In the genomic region with DNA sequence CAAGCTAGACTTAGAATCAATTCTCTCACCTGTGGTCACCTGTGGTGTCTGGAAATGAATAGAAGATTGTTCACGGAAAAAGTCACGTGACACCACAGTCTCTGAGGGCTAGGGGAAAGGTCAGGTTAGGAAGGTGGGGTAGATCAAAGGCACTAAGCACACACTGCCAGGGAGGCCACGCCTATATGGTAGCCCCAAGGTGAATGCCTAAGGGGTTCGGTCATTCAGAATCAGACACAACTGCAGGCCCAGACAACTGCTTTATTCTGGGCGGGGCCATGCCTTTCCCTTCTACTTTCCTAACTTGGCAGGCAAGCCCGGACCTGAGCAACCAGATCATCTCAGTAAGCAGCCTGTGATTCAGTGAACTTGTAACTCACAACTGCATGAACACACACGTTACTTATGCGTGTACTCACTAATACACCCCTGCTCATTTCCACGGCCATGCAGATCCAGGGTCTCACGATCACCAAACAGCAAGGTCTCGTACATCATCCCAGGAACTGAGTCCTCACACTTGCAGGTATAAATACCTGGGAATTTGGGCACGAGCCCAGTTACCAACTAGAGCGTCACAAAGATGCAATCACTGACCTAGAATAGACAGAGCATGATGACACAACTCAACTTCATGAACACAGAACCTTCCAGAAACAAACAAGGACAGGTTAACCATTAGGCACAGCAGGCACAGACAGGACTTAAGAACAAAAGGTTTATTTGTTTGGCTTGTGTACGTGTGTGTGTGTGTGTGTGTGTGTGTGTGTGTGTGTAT, we compare ENCODE assay signal across 9 mouse cellular contexts. TPM values are rescaled to one million over a fixed set of nuclear protein-coding genes. Genes with fewer than 3 reads are reported as not detected.
DNase-seq lines count a peak whose midpoint lies in the region; ATAC-seq and TF ChIP-seq lines count a peak whose summit lies in the region.
"Had no signal": no experiment of that assay in that cellular context is flagged by ENCODE, and none has a peak within 500 bp of the region (broad histone marks: within the 10 kb centered on the region; RNA-seq: fewer than 3 reads in every experiment).

No protein-coding gene starts in this region.

- peaks cover 46% of the 10 kb centered on the region for H3K36me3 ChIP-seq in hindbrain, embryonic 10.5 days
- H3K36me3 ChIP-seq in hindbrain, embryonic 13.5 days: peaks cover 43% of the 10 kb centered on the region
- H3K36me3 ChIP-seq in E14TG2a.4 (ENCODE audit: insufficient read depth, low read length): peaks cover 38% of the 10 kb centered on the region
- peaks cover 50% of the 10 kb centered on the region for H3K36me3 ChIP-seq in embryonic facial prominence, embryonic 10.5 days (replicated peaks)
- peaks cover 41% of the 10 kb centered on the region for H3K36me3 ChIP-seq in limb, embryonic 13.5 days

- no peaks in the 10 kb centered on the region; the same call in 1 of the 2 replicates for H3K9me3 ChIP-seq in hindbrain, embryonic 10.5 days
- H3K9me3 ChIP-seq in hindbrain, embryonic 13.5 days: no peaks in the 10 kb centered on the region
- no peaks in the 10 kb centered on the region for H3K9me3 ChIP-seq in E14TG2a.4 (ENCODE audit: low read length)
- no peaks in the 10 kb centered on the region for H3K9me3 ChIP-seq in embryonic facial prominence, embryonic 10.5 days
- no peaks in the 10 kb centered on the region for H3K9me3 ChIP-seq in limb, embryonic 13.5 days

- no peak for DNase-seq in hindbrain, embryonic 10.5 days (ENCODE audit: low spot score)
- DNase-seq in embryonic facial prominence, embryonic 10.5 days (ENCODE audit: low spot score): peak; percentile 58
- DNase-seq in layer of hippocampus, adult 2 months (ENCODE audit: low spot score in 2 of 2): no peak
- no peak for DNase-seq in thymus, postnatal 36 days
- DNase-seq: cerebellum, adult 9-10 months had no signal

- H3K4me2 ChIP-seq in hindbrain, embryonic 13.5 days: no peak overlapping the region
- peak overlapping the region; percentile 70; the same call in 1 of the 2 replicates for H3K4me2 ChIP-seq in limb, embryonic 13.5 days (replicated peaks)

- TF ChIP-seq CTCF in E14TG2a.4 (conservative IDR thresholded peaks at IDR 0.05; ENCODE audit: low read length): no peak
- no peak for TF ChIP-seq CTCF in layer of hippocampus, adult 2 months (conservative IDR thresholded peaks at IDR 0.05)

- ATAC-seq in hindbrain, embryonic 13.5 days (ENCODE audit: low FRiP score): no peak
- no peak for ATAC-seq in limb, embryonic 13.5 days (ENCODE audit: low FRiP score, low read depth)
- no peak for ATAC-seq in erythroid progenitor cell, adult 5-6 weeks (replicated peaks; ENCODE audit: low FRiP score, poor library complexity, severe bottlenecking)

- no peak overlapping the region for H3K9ac ChIP-seq in hindbrain, embryonic 13.5 days
- H3K9ac ChIP-seq in limb, embryonic 13.5 days: no peak overlapping the region

- H3K4me1 ChIP-seq in hindbrain, embryonic 10.5 days (replicated peaks): peaks cover 71% of the 10 kb centered on the region
- peaks cover 52% of the 10 kb centered on the region for H3K4me1 ChIP-seq in hindbrain, embryonic 13.5 days (replicated peaks)
- peaks cover 78% of the 10 kb centered on the region for H3K4me1 ChIP-seq in E14TG2a.4 (replicated peaks; ENCODE audit: low read depth, low read length)
- H3K4me1 ChIP-seq in embryonic facial prominence, embryonic 10.5 days: peaks cover 70% of the 10 kb centered on the region
- peaks cover 61% of the 10 kb centered on the region for H3K4me1 ChIP-seq in limb, embryonic 13.5 days

- 86% methylated on average over 14 of the region's 14 CpGs for WGBS in hindbrain, embryonic 10.5 days
- 88% methylated on average over 14 of the region's 14 CpGs for WGBS in hindbrain, embryonic 13.5 days
- 79% methylated on average over 14 of the region's 14 CpGs for WGBS in embryonic facial prominence, embryonic 10.5 days
- WGBS in limb, embryonic 13.5 days: 76% methylated on average over 14 of the region's 14 CpGs

- H3K27me3 ChIP-seq in hindbrain, embryonic 10.5 days (ENCODE audit: insufficient read depth, poor library complexity, severe bottlenecking): no peaks in the 10 kb centered on the region
- H3K27me3 ChIP-seq in hindbrain, embryonic 13.5 days: no peaks in the 10 kb centered on the region
- H3K27me3 ChIP-seq in E14TG2a.4 (ENCODE audit: insufficient read depth, low read length): peaks cover 5% of the 10 kb centered on the region
- no peaks in the 10 kb centered on the region for H3K27me3 ChIP-seq in embryonic facial prominence, embryonic 10.5 days (replicated peaks; ENCODE audit: low read depth, poor library complexity, severe bottlenecking)
- H3K27me3 ChIP-seq in limb, embryonic 13.5 days: no peaks in the 10 kb centered on the region

- peak overlapping the region; percentile 86; the same call in 1 of the 2 replicates for H3K27ac ChIP-seq in hindbrain, embryonic 10.5 days
- no peak overlapping the region for H3K27ac ChIP-seq in hindbrain, embryonic 13.5 days
- peak overlapping the region; percentile 86 for H3K27ac ChIP-seq in embryonic facial prominence, embryonic 10.5 days (replicated peaks)
- peak overlapping the region; percentile 71; the same call in 1 of the 2 replicates for H3K27ac ChIP-seq in limb, embryonic 13.5 days
- no peak overlapping the region for H3K27ac ChIP-seq in layer of hippocampus, adult 2 months

- H3K4me3 ChIP-seq in hindbrain, embryonic 10.5 days: no peak overlapping the region
- H3K4me3 ChIP-seq in hindbrain, embryonic 13.5 days: no peak overlapping the region
- H3K4me3 ChIP-seq in E14TG2a.4 (replicated peaks; ENCODE audit: low read length): peak overlapping the region; percentile 11; the same call in 1 of the 2 replicates
- peak overlapping the region; percentile 59 for H3K4me3 ChIP-seq in embryonic facial prominence, embryonic 10.5 days
- no peak overlapping the region for H3K4me3 ChIP-seq in limb, embryonic 13.5 days
- H3K4me3 ChIP-seq in layer of hippocampus, adult 2 months: no peak overlapping the region

RNA-seq across cellular contexts. Expression of a gene that starts 1.0 kb away (rescaled TPM):
- 6.6 and 8.4 TPM in 2 replicates for polyA plus RNA-seq in hindbrain, embryonic 10.5 days (2016; fragmentation: Nextera tagmentation; extraction: Ambion mirVana)
- polyA plus RNA-seq in hindbrain, embryonic 13.5 days (2015; fragmentation: Nextera tagmentation; extraction: Ambion mirVana): 7.4 and 8.4 TPM in 2 replicates
- polyA plus RNA-seq in embryonic facial prominence, embryonic 10.5 days (2016; fragmentation: Nextera tagmentation; extraction: Ambion mirVana): 8.4 and 9.1 TPM in 2 replicates
- polyA plus RNA-seq in limb, embryonic 13.5 days (2015; fragmentation: Nextera tagmentation; extraction: Ambion mirVana): 13.4 and 15.5 TPM in 2 replicates
- 1 to 10 TPM; 6.9 to 7.6 TPM for total RNA-seq in layer of hippocampus, adult 2 months (2021)
- 7.1 and 12.6 TPM in 2 replicates for total RNA-seq in erythroid progenitor cell, adult 5-6 weeks (2015; ENCODE audit: low replicate concordance)
- 8.0 TPM in 1 of 2 replicates, not detected in the other for total RNA-seq in erythroid progenitor cell, adult 5-6 weeks (2017; ENCODE audit: low replicate concordance)

RNA-seq across cellular contexts. Expression of a gene that starts 2.9 kb away (rescaled TPM):
- 19.2 and 20.8 TPM in 2 replicates for polyA plus RNA-seq in hindbrain, embryonic 10.5 days (2016; fragmentation: Nextera tagmentation; extraction: Ambion mirVana)
- 14.1 and 16.5 TPM in 2 replicates for polyA plus RNA-seq in hindbrain, embryonic 13.5 days (2015; fragmentation: Nextera tagmentation; extraction: Ambion mirVana)
- polyA plus RNA-seq in embryonic facial prominence, embryonic 10.5 days (2016; fragmentation: Nextera tagmentation; extraction: Ambion mirVana): 18.9 and 20.3 TPM in 2 replicates
- polyA plus RNA-seq in limb, embryonic 13.5 days (2015; fragmentation: Nextera tagmentation; extraction: Ambion mirVana): 18.4 and 19.6 TPM in 2 replicates
- 10 to 100 TPM; 10.9 to 12.6 TPM for total RNA-seq in layer of hippocampus, adult 2 months (2021)
- 15.5 and 24.5 TPM in 2 replicates for total RNA-seq in erythroid progenitor cell, adult 5-6 weeks (2015; ENCODE audit: low replicate concordance)
- 12.3 and 17.7 TPM in 2 replicates for total RNA-seq in erythroid progenitor cell, adult 5-6 weeks (2017; ENCODE audit: low replicate concordance)

RNA-seq across cellular contexts. Expression of a gene that starts 4.8 kb away (rescaled TPM):
- 0.41 and 0.77 TPM in 2 replicates for polyA plus RNA-seq in hindbrain, embryonic 10.5 days (2016; fragmentation: Nextera tagmentation; extraction: Ambion mirVana)
- 1.3 and 1.6 TPM in 2 replicates for polyA plus RNA-seq in hindbrain, embryonic 13.5 days (2015; fragmentation: Nextera tagmentation; extraction: Ambion mirVana)
- polyA plus RNA-seq in embryonic facial prominence, embryonic 10.5 days (2016; fragmentation: Nextera tagmentation; extraction: Ambion mirVana): 0.48 and 0.96 TPM in 2 replicates
- 1.5 and 1.7 TPM in 2 replicates for polyA plus RNA-seq in limb, embryonic 13.5 days (2015; fragmentation: Nextera tagmentation; extraction: Ambion mirVana)
- total RNA-seq in layer of hippocampus, adult 2 months (2021): 1 to 10 TPM; 2.0 to 2.1 TPM
- total RNA-seq in erythroid progenitor cell, adult 5-6 weeks (2015; ENCODE audit: low replicate concordance): 4.2 and 8.6 TPM in 2 replicates
- 0.64 TPM in 1 of 2 replicates, not detected in the other for total RNA-seq in erythroid progenitor cell, adult 5-6 weeks (2017; ENCODE audit: low replicate concordance)

RNA-seq across cellular contexts. Expression of a gene that starts 8.0 kb away (rescaled TPM):
- 134 and 135 TPM in 2 replicates for polyA plus RNA-seq in hindbrain, embryonic 10.5 days (2016; fragmentation: Nextera tagmentation; extraction: Ambion mirVana)
- polyA plus RNA-seq in hindbrain, embryonic 13.5 days (2015; fragmentation: Nextera tagmentation; extraction: Ambion mirVana): 80.4 and 87.1 TPM in 2 replicates
- 154 and 157 TPM in 2 replicates for polyA plus RNA-seq in embryonic facial prominence, embryonic 10.5 days (2016; fragmentation: Nextera tagmentation; extraction: Ambion mirVana)
- polyA plus RNA-seq in limb, embryonic 13.5 days (2015; fragmentation: Nextera tagmentation; extraction: Ambion mirVana): 127 and 130 TPM in 2 replicates
- total RNA-seq in layer of hippocampus, adult 2 months (2021): 10 to 100 TPM; 11.5 to 16.9 TPM
- 2.5 and 6.5 TPM in 2 replicates for total RNA-seq in erythroid progenitor cell, adult 5-6 weeks (2015; ENCODE audit: low replicate concordance)
- total RNA-seq in erythroid progenitor cell, adult 5-6 weeks (2017; ENCODE audit: low replicate concordance): 0.30 and 4.5 TPM in 2 replicates

RNA-seq across cellular contexts. Expression of a gene that starts 11.7 kb away (rescaled TPM):
- polyA plus RNA-seq in hindbrain, embryonic 10.5 days (2016; fragmentation: Nextera tagmentation; extraction: Ambion mirVana): 41.1 and 54.1 TPM in 2 replicates
- 11.8 and 14.1 TPM in 2 replicates for polyA plus RNA-seq in hindbrain, embryonic 13.5 days (2015; fragmentation: Nextera tagmentation; extraction: Ambion mirVana)
- 59.7 and 72.1 TPM in 2 replicates for polyA plus RNA-seq in embryonic facial prominence, embryonic 10.5 days (2016; fragmentation: Nextera tagmentation; extraction: Ambion mirVana)
- 44.3 and 49.5 TPM in 2 replicates for polyA plus RNA-seq in limb, embryonic 13.5 days (2015; fragmentation: Nextera tagmentation; extraction: Ambion mirVana)
- total RNA-seq in layer of hippocampus, adult 2 months (2021): 10 to 100 TPM; 13.7 to 15.2 TPM
- 206 and 249 TPM in 2 replicates for total RNA-seq in erythroid progenitor cell, adult 5-6 weeks (2015; ENCODE audit: low replicate concordance)
- 122 and 166 TPM in 2 replicates for total RNA-seq in erythroid progenitor cell, adult 5-6 weeks (2017; ENCODE audit: low replicate concordance)

Comparison
In these comparisons a context has a peak if more than half of its experiments do, and no peak if none do; other contexts are left out.
1. H3K27ac ChIP-seq: peak in hindbrain, embryonic 10.5 days (single experiment), embryonic facial prominence, embryonic 10.5 days (single experiment) and limb, embryonic 13.5 days (single experiment); none in hindbrain, embryonic 13.5 days (single experiment) and layer of hippocampus, adult 2 months (single experiment).
2. H3K4me3 ChIP-seq: peak in E14TG2a.4 (single experiment) and embryonic facial prominence, embryonic 10.5 days (single experiment); none in hindbrain, embryonic 10.5 days (single experiment), hindbrain, embryonic 13.5 days (single experiment), limb, embryonic 13.5 days (single experiment) and layer of hippocampus, adult 2 months (single experiment).